Mouse (Mus musculus) testis, adult 2 months (tissue): ENCODE results near the gene Tnk1.

Experiments used
- CTCF ChIP-seq: fragments of 200-500 bp; IDR thresholded peaks from 2 replicates; pipeline ENCODE4 v1.5.1; 2012; ENCODE audit warnings: low read depth, mild to moderate bottlenecking, inconsistent platforms, low read length, moderate library complexity; ENCODE audit not compliant: control insufficient read depth, insufficient read depth, insufficient replicate concordance
- POLR2A ChIP-seq: fragments of 200-500 bp; IDR thresholded peaks from 2 replicates; pipeline ENCODE4 v1.6.1; 2012; ENCODE audit warnings: low read depth, mild to moderate bottlenecking, inconsistent platforms, low read length, moderate library complexity; ENCODE audit not compliant: control insufficient read depth

GRCm38 (mm10) chr11:69855347-69855746 lies 3.2 kb downstream of the Tnk1 start:
- no peak for TF ChIP-seq CTCF
- TF ChIP-seq POLR2A: no peak
